Mouse (Mus musculus): ENCODE results near the gene Icos.

Icos gene

DNA sequence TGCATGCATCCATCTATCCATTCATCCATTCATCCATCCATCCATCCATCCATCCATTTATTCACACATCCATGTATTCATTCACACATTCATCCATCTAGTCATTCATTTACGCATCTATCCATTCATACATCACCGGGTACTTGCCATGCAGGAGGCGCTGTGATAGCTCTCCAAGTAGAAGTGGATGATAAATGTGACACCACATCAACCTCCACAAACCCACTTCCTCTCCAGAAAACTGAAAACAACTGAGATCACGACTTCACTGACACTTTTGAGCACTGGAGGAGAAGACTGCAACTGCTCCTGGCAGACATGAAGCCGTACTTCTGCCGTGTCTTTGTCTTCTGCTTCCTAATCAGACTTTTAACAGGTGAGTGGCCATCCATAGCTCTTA is at the start of gene Icos:
Gene Icos, plus strand, starts transcription at position 287 of the 400 bp plus-strand sequence.
- no peak for DNase-seq (ENCODE audit: low spot score in 2 of 2)

DNA sequence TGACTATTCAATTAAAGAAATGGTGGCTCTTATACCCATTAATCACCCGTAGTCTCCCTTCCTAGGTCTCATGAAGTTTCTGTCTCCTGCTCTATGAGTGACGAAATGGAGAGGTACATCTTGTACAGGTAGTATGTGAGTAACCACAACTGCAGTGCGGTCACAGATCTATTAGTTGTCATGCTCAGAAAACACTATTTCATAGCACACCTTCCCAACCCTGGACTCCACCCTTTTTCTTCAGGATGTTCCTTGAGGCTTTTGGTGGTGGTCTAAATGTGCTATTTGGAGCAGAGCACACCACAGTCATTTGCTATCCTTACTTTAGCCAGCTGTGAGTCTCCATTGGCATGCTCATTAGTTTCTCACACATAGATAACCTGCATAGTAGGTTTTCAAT is 48.7 kb upstream of the Icos start:
- DNase-seq (ENCODE audit: low spot score in 2 of 2) = no peak

DNA sequence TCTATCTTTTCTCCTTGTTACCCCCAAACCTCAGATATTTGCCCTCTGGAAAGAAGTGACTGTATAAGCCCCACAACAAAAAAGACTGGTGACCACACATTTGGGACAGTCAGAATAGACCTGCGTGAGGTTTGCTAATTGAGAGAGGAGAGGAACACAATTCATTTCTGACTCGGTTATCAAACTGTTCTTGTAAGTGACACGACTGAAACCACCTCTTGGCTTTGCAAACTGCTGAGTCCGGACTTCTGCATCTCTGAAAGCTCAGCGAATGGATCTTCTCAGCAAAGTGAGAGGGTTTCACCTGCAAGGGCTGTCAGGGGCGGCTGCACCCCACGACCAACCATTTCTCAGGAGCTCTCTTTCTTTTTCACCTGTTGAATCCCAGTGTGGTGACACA is 47.3 kb upstream of the Icos start:
- no peak for DNase-seq (ENCODE audit: low spot score in 2 of 2)

DNA sequence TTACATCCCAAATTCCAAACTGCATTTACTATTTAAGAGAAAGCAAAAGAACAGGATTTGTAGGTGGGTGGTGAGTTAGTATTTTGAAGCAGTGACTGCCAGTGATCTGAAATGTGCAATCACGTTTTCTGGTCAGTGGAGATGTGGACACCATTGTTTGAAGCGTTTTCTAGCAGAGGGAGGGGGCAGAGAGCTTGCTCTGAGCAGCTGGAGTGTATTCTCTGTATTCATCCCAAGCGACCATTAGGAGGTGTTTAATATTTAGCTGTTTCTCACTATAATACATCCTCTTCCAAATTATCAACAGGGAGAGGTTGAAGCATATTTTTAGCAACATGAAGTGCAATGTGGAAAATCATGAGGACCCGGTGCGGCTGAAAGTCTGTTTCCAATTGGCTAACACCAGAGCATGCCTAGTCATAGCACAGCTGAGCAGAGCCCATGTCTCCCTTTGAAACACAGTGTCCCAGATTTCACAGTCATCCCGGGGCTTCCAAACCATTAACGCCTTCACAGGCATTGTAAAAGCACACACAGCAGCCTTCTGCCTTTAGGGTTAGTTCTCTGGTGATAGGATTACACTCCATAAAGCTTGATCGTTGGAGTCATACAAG is 41.7 kb upstream of the Icos start:
- no peak for DNase-seq (ENCODE audit: low spot score in 2 of 2)

DNA sequence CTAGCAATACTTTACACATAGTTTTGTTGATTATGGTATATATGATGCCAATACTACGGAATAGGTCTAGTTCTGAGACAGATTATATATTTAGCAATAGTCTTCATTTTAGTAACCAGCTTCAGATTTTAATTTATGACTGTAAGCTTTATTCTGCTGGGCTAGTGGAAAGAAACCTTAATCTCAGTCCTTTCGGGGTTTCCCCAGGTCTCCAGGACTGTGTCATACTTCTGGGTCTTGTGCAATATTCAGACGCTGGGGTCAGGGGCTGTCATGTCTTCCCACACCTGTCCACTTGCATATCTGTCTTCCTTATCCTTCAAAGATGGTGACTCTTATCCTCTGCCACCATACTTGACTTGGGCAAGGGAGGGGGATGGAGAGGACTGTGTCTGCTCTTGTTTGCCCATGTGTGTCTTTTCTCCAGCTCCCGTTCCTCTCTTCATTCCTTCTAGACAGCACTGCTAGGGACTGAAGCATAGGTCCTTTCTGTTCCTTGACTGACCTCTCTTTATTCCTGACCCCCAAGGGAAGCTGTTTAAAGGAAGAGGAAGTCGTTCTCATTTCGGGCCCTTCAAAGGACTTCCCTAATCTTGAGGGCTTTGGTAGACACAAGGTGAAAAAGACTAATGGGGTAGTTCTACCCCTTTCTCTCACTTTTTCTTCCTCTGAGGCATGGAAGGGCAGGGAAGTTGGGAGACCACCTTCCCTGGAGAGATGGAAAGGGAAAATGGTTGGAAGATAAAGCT is 40.6 kb upstream of the Icos start:
- no peak for DNase-seq (ENCODE audit: low spot score in 2 of 2)

DNA sequence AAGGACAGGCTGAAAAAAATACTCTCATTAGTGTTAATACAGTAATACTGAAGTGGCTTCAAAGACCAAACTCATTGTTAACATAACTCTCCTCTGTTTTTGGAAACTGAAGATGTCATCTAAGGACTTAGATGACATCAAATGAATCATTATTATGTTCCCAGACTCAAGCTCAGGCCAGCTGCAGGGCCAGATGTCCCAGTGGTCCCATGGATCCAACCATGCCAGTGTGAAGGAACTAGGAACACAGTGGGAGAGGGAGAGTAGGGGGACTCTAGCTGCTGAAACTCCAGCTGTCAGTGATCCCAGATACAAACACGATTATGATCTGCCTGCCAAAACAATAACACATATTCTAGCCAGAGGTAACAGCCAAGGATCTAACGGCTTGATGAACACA is 39.5 kb upstream of the Icos start:
- no peak for DNase-seq (ENCODE audit: low spot score in 2 of 2)

DNA sequence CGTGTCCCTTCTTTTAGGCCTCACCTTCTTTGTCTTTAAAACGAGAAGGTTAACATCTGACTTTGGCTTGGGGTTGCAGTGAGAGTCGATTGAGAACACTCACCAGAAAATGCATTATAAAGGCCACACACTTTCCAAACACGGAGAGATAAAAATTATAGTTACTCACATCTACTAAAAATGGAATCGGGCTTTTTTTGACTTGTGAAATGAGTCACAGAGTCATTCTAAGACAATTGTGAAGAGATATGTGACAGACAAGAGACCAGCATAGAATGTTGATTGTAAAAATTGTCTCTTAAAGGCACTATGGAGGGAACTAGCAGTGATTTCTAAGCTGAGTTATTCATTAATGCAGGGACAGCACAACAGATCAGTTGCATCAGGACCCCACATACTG is 38.8 kb upstream of the Icos start:
- DNase-seq (ENCODE audit: low spot score in 2 of 2) = no peak

DNA sequence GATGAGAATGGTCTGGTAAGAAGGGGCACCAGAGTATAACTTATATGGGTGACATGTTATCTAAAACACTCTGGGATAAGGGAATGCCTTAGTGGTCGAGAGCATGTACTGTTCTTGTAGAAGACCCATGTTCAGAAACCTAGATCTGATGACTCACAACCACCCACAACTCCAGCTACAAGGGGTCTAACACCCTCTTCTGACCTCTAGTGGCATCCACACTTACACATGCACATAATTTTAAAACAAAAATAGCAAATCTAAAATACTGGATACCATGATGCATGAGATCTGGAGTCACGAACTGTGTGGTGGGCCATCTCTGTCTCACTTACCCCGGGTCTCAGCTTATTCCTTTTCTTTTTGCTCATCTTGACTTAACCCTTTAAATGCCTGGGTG is 37.7 kb upstream of the Icos start:
- DNase-seq (ENCODE audit: low spot score in 2 of 2) = no peak

DNA sequence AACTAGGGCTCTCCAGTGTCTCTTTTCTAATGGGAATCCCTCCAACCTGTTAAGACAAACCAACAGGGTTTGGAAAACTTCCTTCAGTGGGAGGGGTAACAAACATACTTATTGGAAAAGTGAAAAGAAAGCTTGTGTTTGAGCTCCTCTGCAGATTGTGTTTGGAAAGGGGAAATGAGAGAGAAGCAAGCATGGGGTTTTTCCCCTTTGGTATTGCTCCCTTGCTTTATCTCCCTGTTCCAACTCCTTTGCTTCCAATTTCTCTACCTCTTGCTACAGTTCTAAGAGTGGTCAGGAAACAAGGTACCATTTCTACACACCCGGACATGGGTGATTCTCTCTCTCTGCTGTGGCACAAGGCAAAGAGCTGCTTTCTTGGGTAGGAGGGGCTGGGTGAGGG is 37.1 kb upstream of the Icos start:
- DNase-seq (ENCODE audit: low spot score in 2 of 2) = no peak

DNA sequence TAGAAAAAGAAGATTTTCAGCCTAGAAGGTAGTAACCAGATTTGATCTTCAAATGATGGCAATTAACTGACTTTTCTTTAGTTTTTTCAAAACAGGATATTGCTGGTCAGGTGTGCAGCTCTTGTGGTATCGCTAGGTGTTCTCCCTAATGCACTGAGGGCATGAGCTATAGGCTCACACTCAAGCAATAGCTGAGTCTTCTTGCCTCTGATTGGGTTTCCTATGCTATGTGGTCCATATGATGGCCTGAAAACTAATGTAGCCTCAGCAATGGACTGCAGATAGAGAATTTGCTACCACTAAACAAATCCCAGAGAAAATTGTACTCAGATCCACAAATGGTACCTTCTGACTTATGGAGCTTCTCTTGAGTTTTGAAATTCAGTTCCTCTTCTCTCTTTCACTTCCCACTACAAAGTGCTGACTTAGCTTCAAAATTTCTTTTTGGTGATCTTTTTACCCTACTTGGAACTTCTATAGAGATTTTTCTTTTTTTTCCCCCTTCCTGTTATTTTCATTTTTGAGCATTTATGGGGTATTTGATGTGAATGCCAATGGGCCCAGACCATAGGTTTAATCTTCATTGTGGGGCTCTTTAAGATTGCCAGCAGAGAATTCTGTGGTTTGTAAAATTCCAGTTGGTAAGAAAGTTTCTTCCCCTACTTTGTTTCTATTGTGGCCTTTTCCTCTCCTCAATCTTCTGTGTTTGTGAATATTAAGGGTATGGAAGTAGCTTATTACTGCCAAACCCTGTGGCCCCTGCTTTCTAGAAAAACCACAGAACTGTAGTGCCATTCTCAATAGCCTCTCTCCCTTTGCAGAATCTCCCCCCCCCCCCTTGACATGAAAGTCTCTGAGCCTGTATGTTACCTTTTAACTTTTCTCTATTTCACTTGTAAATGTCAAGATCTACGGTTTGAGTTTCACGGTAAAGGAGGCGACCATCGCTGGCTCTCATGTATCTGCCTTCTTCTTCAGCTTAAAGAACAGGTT is 36.4 kb upstream of the Icos start:
- DNase-seq (ENCODE audit: low spot score in 2 of 2) = no peak

DNA sequence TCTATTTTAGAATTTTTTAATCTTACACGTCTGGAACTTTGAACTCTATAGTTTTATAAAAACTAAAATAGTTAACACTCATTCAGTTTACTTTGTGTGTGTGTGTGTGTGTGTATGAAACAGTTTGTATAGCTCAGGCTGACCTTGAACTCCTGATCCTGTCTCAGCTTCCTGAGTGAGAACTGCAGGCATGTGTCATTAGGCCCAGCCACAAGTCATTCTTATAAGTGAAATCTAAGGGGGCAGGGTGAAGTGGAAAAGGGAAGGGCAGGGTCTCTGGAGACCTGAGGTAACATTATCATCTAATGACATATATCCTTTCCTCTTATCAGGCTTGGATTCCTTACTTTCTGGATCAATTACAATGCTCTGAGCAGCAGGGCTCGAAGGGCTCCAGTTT is 34.8 kb upstream of the Icos start:
- DNase-seq (ENCODE audit: low spot score in 2 of 2) = no peak

DNA sequence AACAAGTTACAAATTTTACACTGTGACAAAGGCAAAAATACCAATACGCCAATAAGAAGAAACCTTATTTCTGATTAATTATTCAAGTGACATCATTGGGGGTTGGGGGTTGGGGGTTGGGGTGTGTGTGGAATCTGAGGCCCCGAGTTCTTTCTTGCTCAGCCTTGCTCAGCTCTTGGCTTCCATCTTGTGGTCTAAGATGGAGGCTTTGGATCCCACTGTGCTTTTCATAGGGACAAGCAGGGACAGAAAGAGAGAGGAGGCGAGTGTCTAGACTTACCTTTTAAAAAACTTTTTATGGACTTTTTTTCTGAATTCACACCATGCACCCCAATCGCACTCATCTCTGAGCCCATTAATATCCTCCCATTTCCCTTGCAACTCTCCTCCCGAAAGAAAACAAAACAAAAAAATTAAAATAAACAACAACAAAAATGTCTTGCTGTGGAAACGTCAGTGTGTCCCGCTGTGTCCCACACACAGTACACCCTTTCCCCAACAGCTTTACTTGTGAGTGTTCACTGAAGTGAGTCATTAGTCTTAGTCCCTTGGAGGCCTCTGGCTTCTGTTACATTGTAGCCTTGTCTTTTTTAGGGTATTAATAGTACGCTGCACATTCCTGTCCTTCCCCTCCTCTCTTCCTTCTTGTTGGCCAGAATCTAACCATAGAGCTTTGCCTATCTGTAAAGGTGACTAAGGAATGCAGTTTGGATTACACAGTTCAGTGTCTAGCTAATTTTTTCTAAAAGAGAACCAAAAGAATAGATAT is 31.9 kb upstream of the Icos start:
- no peak for DNase-seq (ENCODE audit: low spot score in 2 of 2)

DNA sequence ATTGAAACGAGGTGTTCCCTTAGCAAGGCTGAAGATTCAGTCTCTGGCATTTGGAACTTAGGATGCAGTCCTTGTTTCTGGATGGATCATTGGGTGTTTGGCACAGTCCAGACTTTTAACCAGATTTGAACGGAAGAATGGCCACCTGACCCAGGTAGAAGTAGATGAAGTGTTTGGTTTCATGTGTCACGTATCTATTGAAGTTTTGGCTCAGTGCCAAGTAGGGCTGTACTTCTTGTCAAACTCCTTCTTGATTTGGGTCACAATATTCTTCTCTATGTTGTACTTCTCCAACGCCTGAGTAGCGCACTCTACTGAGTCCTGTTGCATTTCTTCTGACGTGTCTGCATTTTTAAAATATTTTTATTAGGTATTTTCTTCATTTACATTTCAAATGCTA is 29.6 kb upstream of the Icos start:
- DNase-seq (ENCODE audit: low spot score in 2 of 2) = no peak

DNA sequence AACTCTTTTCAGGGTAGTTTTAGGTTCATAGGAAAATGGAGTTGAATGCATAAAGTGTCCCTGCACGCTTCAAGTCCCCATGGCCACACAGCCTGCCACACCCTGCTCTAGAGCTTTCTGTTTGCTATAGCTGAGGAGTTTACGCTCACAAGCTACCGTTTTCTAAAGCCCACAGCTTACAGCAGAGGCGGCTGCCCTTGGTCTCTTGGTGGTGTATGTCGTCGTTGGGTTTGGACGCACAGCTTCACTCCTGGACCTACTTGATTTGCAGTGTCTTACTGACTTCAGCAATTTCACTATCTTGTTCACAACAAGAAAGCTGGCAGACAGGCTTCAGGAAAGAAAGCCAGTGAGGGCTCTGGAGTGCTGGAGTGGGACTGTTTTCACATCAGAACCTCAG is 24.8 kb upstream of the Icos start:
- no peak for DNase-seq (ENCODE audit: low spot score in 2 of 2)

DNA sequence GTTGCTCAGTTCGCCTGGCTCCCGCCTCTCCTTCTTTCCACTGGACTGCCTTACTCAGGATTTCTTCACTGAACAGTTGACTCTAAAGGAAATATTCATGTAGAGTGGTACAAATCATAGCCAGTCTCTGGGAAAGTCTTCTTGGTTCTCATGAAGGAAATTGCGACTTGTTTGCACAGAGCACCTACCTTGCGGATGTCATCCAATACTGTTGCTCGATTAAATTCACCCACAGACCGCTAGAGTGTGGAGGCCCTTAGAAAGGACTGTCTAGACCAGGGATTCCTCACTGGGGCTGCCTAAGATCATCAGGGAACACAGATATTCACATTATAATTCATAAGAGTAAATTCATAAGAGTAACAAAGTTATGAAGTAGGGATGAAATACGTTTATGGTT is 24.0 kb upstream of the Icos start:
- DNase-seq (ENCODE audit: low spot score in 2 of 2) = no peak

DNA sequence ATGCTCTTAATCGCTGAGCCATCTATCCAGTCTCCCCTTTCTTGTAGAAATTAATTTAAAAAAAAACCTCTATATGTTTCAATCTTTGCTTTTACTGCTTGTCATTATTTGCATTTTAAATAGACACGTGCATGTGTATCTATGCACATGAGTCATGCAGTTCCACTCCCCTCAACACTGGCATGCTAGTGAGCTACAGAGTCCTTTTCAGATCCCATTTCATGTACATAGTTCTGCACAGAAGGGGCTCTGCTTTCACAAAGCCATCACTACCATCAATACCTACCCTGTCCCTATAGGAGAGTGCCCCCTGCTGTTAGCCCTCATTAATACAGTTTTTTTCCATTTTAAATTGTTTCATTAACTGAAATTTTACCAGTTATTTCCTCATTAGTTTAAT is 23.0 kb upstream of the Icos start:
- peak in 1 of 2 experiments; percentile 60 for DNase-seq (ENCODE audit: low spot score in 2 of 2)

DNA sequence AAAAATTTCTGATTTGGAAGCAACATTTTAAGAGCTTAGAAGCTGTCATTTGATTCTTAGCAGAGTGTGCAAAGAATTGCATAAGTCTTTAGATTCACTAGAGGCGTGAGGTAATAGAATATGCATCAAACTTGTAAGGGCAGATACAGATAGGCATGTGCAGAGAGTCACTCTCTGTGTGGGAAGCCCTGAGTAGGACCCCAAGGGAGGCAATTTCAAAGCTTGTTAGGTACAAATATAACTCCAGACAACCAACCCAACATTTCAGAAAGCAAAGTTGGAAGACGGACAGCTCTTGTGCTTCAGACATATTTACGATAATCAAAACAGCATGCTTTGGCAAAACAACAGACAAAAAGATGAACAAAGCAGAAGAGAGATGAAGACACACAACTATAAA is 22.5 kb upstream of the Icos start:
- DNase-seq (ENCODE audit: low spot score in 2 of 2) = no peak

DNA sequence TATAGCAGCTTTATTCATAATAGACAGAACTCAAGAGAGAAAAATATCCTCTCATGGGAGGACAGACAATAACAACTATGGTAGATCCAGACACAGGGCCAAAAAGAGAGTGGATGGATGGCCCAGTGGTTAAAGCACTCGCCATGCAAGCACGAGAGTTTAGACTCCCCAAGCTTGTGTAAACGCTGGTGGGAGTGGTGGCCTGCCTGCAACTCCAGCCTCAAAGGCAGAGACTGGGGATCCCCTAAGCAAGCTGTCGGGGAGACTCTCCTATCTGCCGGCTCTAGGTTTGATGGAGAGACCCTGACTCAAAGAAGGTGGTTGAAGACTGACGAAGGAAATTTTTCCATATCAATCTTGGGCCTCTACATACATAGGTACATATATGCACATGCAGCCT is 21.5 kb upstream of the Icos start:
- DNase-seq (ENCODE audit: low spot score in 2 of 2) = peak in 1 of 2 experiments; percentile 53

DNA sequence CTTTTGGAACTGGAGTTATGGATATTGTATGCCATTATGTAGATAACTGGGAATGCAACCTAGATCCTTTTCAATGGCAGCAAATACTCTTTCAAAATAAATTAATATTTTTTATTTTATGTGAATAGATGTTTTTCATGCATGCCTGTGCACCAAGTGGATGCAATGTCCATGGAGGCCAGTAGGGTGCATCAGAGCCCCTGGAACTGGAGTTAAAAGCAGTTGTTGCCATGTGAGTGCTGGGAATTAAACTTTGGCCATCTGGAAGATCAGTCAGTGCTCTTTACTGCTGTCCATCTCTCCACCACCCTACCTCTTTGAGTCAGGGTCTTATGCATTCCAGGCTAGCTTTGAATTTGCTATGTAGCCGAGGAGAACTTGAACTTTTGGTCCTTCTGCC is 19.4 kb upstream of the Icos start:
- DNase-seq (ENCODE audit: low spot score in 2 of 2) = no peak

DNA sequence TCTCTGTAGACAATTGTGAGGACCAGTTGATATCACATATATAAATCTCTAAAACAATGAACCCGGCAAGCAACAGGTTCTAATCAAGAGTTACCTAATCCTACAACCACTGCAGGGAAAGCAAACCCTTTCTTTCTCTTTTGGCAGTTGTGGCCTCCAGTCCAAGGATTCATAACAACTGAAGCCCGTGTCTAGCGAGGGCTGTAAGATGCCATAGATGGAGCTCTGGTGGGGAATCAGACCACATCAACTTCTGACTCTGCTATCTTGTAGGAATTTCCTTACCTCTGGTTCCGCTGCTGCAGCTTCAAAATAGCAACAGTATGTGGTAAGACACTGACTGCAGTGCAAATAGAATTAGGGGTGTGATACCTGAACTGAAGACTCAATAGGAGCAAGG is 18.5 kb upstream of the Icos start:
- no peak for DNase-seq (ENCODE audit: low spot score in 2 of 2)

DNA sequence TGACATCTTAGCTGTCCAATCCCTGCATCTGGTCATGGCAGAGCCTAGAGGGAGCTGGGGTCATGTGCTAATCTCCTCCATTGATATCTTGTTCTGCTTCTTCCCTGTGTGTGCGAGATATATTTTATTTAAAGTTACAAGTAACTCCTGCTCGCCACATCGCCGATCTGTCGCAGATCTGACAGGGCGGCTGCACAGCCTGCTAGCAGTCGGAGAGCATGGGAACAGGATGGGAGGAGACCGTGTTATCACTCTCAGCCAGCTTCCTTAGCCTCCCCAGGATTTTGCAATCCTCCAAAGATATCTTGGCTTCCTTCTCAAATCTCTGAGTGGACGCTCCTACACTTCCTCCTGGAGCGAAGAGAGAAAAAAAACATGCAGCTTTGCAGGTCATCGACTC is 17.3 kb upstream of the Icos start:
- DNase-seq (ENCODE audit: low spot score in 2 of 2) = no peak

DNA sequence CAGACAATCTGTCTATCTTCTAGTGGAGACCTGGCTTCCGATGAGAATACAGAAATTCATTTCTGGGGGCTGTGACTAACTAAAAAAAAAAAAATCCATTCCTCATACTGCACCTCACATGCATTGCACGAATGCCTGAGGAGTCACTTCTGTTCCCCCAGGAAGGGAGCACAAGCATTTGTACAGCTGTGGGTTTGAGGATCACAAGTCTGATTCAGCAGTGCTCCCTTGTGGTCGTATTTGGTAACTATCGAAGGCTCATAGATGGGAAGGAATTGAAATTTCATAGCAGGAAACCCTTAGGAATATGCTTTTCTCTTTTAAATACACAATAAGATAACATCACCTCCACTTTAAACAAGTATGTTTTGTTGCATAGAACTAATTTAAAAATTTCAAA is 16.6 kb upstream of the Icos start:
- peak; percentile 27 to 68 for DNase-seq (ENCODE audit: low spot score in 2 of 2)
